Mouse (Mus musculus): ENCODE measurements around the gene Gmfb.

GRCm38 (mm10) chr14:46839326-46839725, 17.3 kb upstream of the Gmfb start:
- no peak for TF ChIP-seq CTCF (IDR thresholded peaks at IDR 0.05; ENCODE audit: borderline replicate concordance, control insufficient read depth, extremely low read depth, insufficient read depth, low read length, poor library complexity)
- no peak for TF ChIP-seq POLR2A (IDR thresholded peaks at IDR 0.05; ENCODE audit: control insufficient read depth, extremely low read depth, insufficient read depth, low read length, poor library complexity)
